Mouse (Mus musculus): ENCODE measurements around the gene Rbms2.
A peak's percentile ranks its signal among the peaks of the same experiment; 100 is the strongest.

Rbms2 gene

GRCm38 (mm10) chr10:128140236-128140952 is 39.7 kb downstream of the Rbms2 start:
- DNase-seq (ENCODE audit: extremely low read depth, low read depth) = peak; percentile 51

DNA sequence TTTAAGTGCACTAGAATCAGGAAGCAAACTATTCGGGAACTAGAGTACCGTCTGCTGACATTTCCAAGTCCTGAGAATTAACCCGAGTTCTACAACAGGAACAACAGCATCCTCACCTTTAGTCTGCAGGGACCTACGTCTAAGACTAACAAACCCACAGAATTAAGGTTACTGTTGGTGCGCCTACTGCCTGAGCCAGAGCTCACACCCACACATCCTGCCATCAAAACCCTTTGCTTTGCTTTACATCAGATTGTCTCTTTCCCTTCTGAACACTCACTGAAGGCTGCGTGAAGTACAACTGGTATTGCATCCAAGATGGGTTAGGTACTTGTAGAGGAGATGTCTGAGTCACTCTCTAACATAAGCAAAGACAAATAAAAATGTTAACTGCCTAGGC is 44.7 kb downstream of the Rbms2 start:
- no peak for DNase-seq (ENCODE audit: extremely low read depth, low read depth)

GRCm38 (mm10) chr10:128133650-128134332 is 46.3 kb downstream of the Rbms2 start:
- no peak for DNase-seq (ENCODE audit: extremely low read depth, low read depth)

- DNase-seq (ENCODE audit: extremely low read depth, low read depth) = no peak
These were observed 48.3 kb downstream of the Rbms2 start for GRCm38 (mm10) chr10:128131812-128132211.

DNA sequence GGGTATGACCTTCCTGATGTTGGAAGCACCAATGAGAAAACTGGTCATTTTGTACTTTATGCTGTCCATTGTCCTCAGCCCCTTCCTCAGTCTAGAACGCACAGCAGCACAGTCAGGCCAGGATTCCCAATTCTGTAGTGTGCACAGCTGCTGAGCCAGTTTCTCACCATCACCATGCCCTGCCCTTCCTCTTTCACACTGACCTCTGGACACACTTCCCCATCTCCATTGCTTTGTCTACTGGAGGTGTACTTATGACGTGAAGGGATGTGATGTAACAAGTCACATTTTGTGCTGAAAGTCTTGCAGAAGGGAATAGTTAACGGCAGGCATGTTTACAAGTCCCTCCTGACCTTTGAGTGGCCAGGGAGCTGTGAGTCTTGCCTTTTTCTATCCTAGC is 48.8 kb downstream of the Rbms2 start:
- DNase-seq (ENCODE audit: extremely low read depth, low read depth) = no peak

DNA sequence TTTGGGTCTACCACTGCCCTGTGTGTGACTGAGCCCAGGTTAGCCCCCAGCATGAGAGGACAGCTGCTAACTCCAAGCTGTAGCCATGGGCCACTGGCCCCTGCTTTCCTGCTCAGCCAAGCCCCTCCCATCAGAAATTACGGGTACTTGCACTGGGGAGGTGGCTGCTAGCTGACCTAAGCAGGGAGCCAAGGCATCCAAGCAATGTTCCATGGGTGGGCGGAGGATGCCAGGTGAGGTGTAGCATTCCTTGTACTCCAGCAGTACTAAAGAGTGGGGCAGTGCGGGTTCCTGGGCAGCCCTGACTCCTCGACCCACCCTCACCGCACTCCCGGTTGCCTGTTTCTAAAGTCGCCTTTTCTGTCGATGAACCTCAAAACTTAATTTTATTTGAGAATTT is 52.0 kb downstream of the Rbms2 start:
- no peak for DNase-seq (ENCODE audit: extremely low read depth, low read depth)

- no peak for DNase-seq (ENCODE audit: extremely low read depth, low read depth)
These were observed 52.6 kb downstream of the Rbms2 start for GRCm38 (mm10) chr10:128127497-128127896.

DNA sequence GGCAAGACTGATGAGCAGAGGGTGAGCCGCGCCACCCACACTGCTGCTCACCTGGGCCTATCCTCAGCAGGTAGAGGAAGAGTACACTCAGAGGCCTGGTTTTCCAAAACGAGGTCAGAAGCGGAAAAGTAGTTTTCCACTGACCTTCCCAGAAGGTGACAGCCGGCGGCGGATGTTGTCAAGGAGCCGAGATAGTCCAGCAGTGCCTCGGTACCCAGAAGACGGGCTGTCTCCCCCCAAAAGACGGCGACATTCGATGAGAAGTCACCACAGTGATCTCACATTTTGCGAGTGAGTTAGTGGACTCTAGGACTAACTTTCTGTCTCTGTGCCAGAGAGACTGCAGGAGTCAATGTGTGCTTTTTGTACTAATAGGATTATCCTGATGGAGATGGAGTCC is 54.1 kb downstream of the Rbms2 start:
- DNase-seq (ENCODE audit: extremely low read depth, low read depth) = no peak

DNA sequence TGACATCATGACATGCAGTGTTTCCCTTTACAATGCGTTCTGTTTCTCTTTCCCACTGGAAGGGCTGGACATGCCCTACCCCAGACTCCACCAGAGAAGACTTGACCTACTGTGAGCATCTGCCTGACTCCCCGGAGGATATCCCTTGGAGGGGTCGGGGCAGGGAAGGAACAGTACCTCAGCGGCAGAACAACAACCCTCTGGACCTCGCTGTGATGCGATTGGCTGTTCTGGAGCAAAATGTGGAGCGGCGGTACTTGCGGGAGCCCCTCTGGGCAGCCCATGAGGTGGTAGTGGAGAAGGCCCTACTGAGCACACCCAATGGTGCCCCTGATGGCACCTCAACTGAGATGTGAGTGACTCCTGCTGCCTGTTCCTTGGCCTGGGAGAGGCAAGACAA is 55.3 kb downstream of the Rbms2 start:
- no peak for DNase-seq (ENCODE audit: extremely low read depth, low read depth)

GRCm38 (mm10) chr10:128123833-128124232 is 56.3 kb downstream of the Rbms2 start:
- no peak for DNase-seq (ENCODE audit: extremely low read depth, low read depth)

DNA sequence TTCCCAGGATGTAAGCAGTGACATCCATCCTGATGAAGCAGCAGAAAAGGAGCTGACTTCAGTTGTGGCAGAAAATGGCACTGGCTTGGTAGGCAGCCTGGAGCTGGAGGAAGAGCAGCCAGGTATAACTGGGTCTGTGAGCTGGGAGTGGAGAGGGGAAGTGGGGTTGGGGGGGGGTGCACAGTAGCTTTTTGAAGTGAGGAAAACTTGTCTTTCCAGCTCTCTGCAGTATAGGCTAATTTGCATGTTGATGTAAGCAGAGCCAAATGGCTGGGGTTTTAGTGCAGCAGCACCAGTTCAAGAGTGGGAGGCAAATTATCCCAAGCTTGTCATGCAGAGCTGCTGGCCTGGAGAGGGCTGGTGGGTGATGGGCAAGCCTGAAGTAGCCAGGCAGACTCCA is 68.9 kb downstream of the Rbms2 start:
- DNase-seq (ENCODE audit: extremely low read depth, low read depth) = no peak

DNA sequence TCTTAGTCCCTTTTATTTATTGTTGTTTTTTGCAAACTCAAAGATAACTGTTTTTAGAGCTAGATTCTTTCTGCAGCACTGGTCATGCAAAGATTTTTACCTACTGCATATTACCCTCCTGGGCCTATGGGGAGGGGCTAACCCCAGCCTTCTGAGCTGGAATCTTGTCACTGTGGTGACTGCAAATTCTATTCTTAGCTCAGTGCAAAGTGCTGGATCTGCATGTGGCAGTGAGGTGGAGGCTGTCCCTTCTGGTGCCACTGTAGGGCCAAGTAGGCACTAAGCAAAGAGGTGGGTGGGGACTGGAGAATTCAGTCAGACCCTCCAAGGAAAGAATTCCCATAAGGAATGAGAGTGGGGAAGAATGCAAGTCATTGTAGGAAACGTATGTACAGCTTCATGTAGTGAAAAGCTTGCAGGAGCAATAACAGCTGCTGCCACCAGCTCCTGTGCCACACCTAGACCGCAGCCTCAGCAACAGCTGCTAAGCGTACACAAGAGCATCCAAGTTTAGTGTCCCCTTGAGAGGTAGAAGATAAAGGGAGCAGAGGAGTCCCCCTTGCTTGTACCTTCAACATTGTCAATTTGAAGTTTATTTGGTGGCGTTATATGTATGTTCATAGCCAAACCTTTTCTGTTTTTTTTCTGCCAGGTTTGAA is 69.9 kb downstream of the Rbms2 start:
- no peak for DNase-seq (ENCODE audit: extremely low read depth, low read depth)

DNA sequence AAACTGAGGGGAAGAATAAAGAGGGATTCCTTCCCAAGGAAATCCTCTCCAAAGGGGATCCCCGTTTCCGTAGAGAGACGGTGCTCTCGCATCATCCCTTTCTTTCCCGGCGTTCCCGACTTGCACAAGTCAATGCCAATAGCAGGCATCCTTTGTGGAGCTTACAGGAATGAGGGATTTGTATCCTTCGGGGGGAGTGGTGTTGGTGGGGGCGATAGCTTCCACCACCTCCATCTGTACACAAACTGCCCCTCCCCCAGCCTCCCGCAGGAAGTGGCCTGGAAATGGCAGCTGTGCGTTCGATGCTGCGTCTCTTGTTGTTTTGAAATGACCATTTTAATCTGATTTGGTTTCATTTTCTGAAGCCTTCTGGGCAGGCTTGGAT is 82.5 kb downstream of the Rbms2 start:
- DNase-seq (ENCODE audit: extremely low read depth, low read depth) = no peak

DNA sequence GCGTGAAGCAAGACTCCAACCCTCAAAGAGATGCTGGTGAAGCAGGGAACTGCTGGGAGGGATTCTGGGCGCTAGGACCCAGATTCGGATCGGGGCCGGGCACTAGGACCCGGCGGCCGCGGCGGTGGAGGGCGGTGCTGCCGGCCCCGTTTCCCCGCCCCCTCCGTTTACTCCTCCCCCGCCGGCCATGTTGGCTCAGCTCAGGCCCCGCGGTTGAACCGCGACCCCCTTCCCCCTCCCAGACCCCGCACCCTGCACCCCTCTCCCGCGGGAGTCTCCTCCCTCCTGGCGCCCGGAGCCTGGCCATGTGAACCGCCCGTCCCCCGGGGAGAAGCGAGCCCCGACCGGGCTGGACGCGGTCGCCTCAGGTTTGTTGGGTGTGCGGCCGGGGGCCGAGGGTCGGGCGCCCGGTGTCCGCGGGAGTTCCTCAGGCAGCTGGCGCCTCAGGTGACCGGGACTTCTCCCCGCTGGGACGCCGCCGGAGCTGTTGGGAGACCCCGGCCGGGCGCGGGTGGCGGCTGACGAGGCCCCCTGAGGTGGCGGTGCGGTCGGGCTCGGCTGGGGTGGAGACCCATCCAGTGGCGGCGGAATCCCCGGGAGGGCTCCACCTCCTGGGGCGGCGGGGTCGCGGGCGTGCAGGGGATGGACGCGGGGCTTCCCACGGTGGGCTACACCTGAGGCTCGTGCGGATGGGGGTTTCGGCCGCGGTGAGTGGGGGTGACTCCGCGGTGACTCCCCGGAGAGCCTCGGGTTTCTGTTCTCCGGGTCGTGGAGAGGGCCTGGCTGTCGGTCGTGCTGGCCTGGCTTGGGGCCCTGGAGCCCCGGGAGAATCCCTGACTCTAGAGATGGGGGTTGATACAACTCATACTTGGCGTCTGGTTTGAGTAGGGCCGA is 83.2 kb downstream of the Rbms2 start:
- no peak for DNase-seq (ENCODE audit: extremely low read depth, low read depth)

DNA sequence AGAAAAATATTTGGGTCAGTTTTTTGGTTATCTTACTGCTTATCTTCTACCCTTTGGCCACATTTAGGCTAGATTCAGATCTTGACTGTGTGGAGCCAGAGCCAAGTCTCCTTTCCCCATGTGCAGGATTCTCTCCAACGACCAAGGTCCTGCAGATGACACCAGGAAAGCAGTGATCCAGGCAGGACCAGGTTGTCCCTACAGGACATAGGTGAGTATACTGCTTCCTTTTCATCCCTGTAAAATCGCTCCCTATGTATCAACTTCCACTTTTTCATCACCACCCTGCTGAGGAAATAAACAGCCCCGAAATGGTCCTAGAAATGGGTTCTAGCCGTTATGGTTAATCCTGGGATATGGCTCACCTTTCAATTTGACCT is 83.8 kb downstream of the Rbms2 start:
- no peak for DNase-seq (ENCODE audit: extremely low read depth, low read depth)

- DNase-seq (ENCODE audit: extremely low read depth, low read depth) = no peak
These were observed 85.0 kb downstream of the Rbms2 start for GRCm38 (mm10) chr10:128095003-128095636.

DNA sequence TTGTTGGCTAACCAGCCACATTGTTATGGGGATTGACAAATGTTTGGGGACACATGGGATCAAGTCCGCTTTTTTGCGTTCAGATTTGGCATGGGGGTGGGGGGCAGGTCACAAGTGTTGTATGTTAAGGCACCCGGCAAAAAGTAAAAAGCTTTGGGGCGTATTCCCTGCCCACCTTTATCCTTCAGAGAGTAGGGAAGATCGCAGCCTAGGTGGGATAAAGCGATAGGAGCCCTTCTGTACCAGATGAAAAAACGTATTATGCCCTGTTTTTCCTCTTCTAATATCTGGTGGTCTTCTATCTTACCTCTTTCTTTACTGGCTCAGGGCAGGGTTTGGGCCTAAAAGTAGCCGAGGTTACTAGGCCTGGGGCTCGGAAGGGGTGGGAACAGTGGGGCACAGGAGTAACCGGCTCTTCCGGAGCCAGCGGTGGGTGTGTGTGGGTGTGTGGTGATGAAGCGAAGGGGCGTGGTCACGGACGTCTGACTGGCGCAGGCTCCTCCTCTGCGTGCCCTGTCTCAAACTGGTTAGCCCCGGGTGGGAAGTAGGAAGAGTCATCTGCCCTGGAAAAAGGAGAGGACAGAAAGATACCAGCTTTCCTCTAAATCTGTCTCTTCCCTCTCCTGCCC is 85.6 kb downstream of the Rbms2 start:
- DNase-seq (ENCODE audit: extremely low read depth, low read depth) = peak; percentile 83

DNA sequence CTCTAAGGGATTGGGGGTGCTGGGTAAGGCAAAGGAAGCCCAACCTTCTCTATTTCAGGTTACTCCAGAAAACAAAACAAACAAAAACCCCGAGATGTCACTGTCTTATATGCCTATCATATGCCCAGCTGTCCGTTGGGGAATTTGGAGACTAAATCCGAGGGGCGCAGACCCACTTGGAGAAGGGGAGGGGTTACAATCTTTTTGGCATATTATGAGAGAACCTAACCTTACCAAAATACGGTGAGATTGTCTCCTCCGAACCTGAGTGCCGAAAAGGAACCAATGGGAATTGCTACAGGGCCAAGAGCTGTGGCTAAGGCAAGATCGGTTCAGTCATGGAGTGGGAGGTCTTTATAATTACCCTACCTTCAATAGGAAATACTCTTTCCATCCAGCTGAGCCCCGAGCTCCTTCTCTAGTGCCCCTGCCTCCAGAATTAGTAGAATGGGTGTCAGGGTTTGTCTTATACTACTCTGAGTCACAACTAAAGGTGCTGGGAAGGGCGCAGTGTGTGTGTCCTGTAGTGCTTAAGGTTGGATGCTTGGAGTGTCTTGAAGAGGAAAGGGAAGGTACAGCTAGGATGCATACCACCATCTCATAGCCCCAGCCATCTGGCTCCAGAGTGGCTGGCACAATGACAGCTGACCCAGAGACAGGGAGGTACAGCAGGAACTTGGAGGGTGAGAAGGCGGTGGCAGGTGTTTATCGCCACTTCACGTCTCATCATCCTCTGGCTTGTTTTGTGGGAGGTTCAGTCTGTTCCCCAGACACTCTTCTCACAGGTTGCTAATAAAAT is 86.4 kb downstream of the Rbms2 start:
- no peak for DNase-seq (ENCODE audit: extremely low read depth, low read depth)

GRCm38 (mm10) chr10:128092506-128093495 is 87.3 kb downstream of the Rbms2 start:
- DNase-seq (ENCODE audit: extremely low read depth, low read depth) = no peak
